Mouse (Mus musculus) 3134 (cell line): ENCODE results near the gene Clec2e.

ENCODE experiments used
- DNase-seq: peaks from one replicate; pipeline ENCODE4 v3.0.0-alpha.2; 2011; ENCODE audit warnings: low spot score; ENCODE audit not compliant: insufficient read length; ENCODE audit errors: extremely low read depth

Gene Clec2e

DNA sequence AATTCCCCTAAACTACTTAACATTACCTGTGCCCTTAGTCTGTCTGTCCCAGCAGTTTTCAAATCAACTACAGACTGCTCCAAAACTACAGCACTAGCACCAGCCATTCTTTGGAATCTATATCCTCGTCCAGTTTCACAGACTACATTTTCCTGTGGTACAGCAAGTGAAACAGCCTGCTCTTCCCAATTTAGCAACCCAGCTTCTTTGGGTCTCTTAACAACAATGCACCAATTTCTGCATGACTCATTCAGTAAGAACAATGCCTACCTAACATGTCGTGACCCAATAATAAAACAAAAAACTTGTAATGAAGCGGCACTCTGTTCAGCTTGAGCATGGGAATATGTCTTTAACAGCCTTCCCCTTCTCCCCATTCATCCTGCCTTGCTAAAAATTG, 35.3 kb downstream of the Clec2e start:
- DNase-seq = no peak

DNA sequence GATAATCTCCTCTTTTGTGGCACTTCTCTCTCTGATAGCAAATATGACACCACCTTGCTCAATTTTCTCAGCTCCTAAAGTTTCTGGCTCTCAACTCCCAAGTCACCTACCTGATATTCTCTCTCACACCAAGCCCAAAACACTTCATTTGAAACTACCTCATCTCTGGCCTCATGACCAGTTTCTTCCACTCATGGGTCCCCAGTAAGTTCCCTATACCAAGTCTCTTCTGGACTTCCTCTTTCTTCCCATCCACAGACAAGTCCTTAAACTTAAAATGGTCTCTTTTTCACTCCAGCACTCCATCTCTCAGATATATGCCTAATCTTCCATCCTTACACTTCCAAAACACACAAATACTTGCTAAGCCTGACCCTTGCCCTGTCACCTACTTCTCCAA, 42.7 kb downstream of the Clec2e start:
- no peak for DNase-seq

DNA sequence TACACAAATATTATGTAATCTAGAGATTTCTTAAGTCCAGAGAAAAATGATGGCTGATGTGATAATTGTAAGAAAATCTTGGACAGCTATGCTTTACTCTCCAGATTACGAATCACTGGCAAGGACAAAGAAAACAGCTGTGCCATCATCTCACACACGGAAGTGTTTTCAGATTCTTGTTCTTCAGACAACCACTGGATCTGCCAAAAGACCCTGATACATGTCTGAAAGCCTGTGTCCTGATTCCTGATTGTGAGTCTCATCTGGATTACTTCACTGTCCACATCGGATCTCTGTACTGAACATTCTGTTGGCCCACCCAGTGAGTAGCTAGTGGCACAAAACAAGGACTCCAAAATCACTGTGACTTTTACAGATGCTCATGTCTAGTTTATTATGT, 44.5 kb downstream of the Clec2e start:
- DNase-seq = no peak

DNA sequence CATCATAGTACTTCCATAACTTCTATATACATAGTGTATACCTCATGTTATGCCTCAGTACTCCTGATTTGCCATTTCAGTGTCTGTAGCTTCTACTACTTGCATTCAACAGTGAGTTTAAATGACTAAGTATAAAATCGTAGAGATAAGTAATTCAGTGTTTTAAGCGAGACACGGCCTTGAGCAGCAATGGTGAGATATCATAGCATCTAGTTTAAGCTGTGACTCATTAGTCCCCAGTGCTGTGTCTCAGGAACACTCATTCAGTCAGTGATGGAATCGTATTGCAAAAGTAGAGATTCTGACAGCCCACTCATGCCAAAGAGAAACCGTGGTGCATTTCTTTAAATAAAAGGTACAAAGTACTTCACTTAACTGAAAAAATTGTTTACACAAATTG, 49.0 kb downstream of the Clec2e start:
- DNase-seq = no peak

DNA sequence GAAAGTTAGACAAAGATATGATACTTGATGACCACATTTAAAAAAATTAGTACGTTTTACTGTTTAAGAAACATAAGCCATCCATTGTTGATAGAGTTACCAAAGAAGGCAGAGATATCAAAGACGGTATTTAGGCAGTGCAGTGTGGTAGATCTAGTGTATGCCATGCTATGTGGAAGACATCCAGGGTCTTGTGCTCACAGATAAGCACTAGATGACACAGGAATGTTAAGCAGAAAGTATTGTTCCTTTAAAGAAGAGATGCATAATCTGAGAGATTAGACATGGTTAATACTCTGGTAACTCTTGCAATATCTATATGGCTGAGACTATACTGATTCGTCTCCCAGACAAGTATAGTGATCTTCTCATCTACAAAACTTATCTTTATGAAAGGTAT, 49.6 kb downstream of the Clec2e start:
- no peak for DNase-seq

DNA sequence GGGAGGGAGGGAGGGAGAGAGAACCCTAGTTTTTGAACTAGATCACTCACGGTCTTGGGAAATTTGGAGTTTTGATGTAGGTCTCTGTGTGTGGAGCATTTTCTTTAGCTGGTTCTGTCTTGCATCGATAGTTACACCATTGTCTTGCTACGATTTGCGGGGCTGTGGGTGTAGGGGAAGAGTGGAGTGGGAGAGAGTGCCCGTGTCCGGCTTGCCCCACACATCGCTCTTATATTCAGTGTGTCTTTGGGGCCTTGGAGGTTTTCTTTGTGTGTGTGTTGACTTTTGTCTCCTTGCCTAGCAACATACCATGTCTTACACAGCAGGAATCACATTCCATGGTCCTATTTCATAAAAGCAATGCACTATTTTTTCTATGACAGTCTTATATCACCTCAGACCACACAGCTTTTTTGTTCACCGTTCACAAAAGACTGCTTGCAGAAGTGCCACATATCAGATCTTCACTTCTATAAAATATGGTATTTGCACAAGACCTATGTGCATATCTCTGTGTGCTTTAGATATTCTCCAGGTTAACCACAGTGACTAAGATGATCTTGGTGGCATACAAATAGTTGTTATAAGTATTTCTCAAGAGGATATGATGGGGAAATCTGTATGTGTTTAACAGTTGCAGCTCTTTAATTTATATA, 51.0 kb downstream of the Clec2e start:
- no peak for DNase-seq

DNA sequence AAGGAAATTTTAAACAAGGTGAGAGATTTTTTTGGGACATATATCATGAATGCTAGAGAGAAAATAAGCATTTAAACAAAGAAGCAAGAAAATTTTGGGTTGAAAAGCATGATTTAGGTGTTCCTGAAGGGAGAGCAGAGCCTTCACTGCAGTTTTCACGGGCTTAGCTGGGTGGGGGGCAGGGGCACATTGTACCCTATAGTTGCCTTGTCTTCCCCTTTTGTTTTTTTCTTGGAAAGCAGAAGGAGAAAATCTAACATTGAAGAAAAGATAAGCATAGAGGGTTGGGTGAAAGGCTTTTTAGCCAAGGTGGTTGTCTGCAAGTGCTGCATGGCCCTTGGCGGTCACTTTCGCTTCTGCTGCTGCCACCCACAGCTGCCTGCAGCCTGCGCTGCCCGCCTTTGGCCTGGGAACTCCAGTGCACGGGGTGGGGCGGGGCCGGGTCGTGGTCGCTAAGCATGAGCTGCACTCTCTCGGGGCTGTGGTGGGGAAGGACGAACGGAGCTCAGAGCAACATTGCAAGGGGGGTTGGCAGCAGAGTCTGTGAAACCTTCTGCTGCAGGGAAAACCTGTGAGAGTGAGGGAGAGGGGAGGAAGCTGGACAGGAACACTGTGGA, 51.7 kb downstream of the Clec2e start:
- peak; percentile 44 for DNase-seq

DNA sequence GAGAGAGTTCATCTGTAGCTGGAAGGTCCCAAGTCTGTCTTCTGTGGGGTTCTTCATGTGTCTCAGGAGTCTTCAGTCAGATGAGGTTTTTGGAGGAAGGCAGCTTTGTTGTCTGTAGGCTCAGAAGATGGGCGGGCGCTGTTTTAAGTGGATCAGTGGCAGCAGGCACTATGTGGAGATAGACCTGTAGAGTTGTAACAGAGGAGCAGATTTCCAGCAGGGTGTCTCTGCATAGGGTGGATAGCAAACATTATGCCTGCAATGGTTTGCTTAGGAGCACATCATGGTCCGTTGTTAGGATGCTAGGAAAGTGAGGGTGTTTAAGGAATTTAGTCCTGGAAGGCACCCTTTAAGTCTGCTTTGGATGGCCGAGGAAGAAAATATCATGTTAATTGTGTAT, 52.3 kb downstream of the Clec2e start:
- no peak for DNase-seq

DNA sequence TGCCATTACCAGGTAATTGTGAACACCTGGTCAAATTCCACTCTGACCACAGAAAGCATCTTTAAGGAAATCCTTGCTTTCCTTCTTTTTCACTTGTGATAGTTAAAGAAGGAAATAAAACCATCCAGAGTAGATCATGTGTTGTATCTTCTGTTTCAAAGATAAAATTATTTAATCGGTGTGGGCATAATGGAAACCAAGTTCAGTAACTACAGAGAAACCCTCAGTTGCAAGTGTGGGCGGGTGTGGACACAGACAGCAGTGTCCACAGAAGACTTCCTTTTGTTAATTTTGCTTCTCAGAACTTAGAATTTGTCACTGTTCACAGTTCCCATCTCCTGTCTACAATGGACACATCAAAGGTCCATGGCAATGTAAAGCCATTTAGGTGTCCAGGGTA, 55.1 kb downstream of the Clec2e start, which contains the start of gene Klrb1f:
Gene Klrb1f, plus strand, starts transcription at position 301 of the 400 bp plus-strand sequence.
- no peak for DNase-seq

DNA sequence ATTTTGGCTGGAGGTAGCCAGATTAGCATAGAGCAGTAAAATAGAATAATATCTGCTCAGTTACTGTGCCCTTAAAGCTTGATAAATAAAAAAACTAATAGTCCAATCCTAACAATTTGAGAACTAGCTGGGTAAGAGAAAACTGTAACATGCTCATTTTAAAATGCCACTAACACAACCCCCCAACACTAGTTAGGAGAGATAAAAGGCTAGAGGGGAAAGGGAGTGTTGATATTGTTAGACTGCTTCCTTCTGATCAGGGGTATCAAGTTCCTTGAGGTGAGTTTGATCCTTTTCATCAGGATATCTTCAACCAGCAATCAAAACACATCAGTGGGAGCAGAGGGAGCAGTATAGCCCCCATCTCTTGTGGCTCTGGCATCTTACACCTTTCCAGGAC, 58.2 kb downstream of the Clec2e start:
- DNase-seq = no peak
